Mouse (Mus musculus): Measurements from ENCODE around the gene Gm11444.

- TF ChIP-seq POLR2A (IDR thresholded peaks at IDR 0.05; ENCODE audit: borderline replicate concordance, insufficient read depth, low read length) (no peak), CTCF (IDR thresholded peaks at IDR 0.05; ENCODE audit: borderline replicate concordance, insufficient read depth, low read depth, low read length) (no peak)
Observed at GRCm38 (mm10) chr11:85835753-85836522, 14.2 kb downstream of the Gm11444 start.
